Comparison of ENCODE assay signal across 8 mouse cellular contexts in genomic region chr11:113750571-113751483, GRCm38 (mm10). TPM values are rescaled to one million over a fixed set of nuclear protein-coding genes. Genes with fewer than 3 reads are reported as not detected.
DNase-seq lines count a peak whose midpoint lies in the region; ATAC-seq and TF ChIP-seq lines count a peak whose summit lies in the region.

No protein-coding gene starts in this region.

- H3K27ac ChIP-seq in hindbrain, embryonic 10.5 days: peak overlapping the region; percentile 99

- DNase-seq in Patski (ENCODE audit: low read depth, low spot score): no peak
- peak; percentile 38 for DNase-seq in cerebellum, adult 9-10 months
- DNase-seq in hindbrain, embryonic 10.5 days (ENCODE audit: low spot score): peak; percentile 83
- DNase-seq in layer of hippocampus, postnatal 14 days (ENCODE audit: low spot score in 2 of 2): peak; percentile 72 to 73
- peak; percentile 90 for DNase-seq in lung, postnatal 10 days
- peak; percentile 66 for DNase-seq in ovary, postnatal 14 days (ENCODE audit: low spot score)
- DNase-seq in thymus, postnatal 25 days: peak; percentile 84

- in situ Hi-C loops in Patski (cut with MboI; ENCODE audit: low pct_unique_long_range_greater_than_20kb): no loop called here

- POLR2A ChIA-PET in Patski (lab: Charles Lee): interaction anchor here (0.6 to 2.3 kb wide), 6 partner anchors 20 to 60 kb away, joined by 3 to 9 read pairs (median 4); partner anchors contain the start of gene Cpsf4l

- no peaks in the 10 kb centered on the region for H3K9me3 ChIP-seq in hindbrain, embryonic 10.5 days

- peak overlapping the region; percentile 96 for H3K4me3 ChIP-seq in hindbrain, embryonic 10.5 days

- no peaks in the 10 kb centered on the region for H3K27me3 ChIP-seq in Patski
- H3K27me3 ChIP-seq in hindbrain, embryonic 10.5 days (ENCODE audit: insufficient read depth, poor library complexity, severe bottlenecking): peaks cover 12% of the 10 kb centered on the region; the same call in 1 of the 2 replicates

- CTCF ChIA-PET in Patski (lab: Charles Lee): interaction anchor here (0.7 to 3.1 kb wide), 5 partner anchors 17 to 60 kb away, joined by 3 to 14 read pairs (median 3); no protein-coding TSS in a partner anchor

- WGBS in hindbrain, embryonic 10.5 days: under 1% methylated on average over 67 of the region's 67 CpGs

- H3K36me3 ChIP-seq in hindbrain, embryonic 10.5 days: peaks cover 33% of the 10 kb centered on the region

- ATAC-seq in Patski: peak; percentile 48
- ATAC-seq in frontal cortex, adult (ENCODE audit: low TSS enrichment): peak; percentile 27

- TF ChIP-seq CTCF in Patski (IDR thresholded peaks at IDR 0.05): no peak

- peaks cover 77% of the 10 kb centered on the region for H3K4me1 ChIP-seq in hindbrain, embryonic 10.5 days (replicated peaks)

RNA-seq across cellular contexts. Expression of gene Cdc42ep4, which starts 0.9 kb away (rescaled TPM):
- 37.6 TPM for polyA plus RNA-seq in Patski (2021)
- 114 and 120 TPM in 2 replicates for polyA plus RNA-seq in hindbrain, embryonic 10.5 days (2016; fragmentation: Nextera tagmentation; extraction: Ambion mirVana)
- 10 to 100 TPM; 42.1 to 46.9 TPM for total RNA-seq in layer of hippocampus, postnatal 14 days (2021)

RNA-seq across cellular contexts. Expression of gene Cpsf4l, which starts 41.0 kb away (rescaled TPM):
- polyA plus RNA-seq in Patski (2021): 0.27 TPM
- 0.47 and 1.1 TPM in 2 replicates for polyA plus RNA-seq in hindbrain, embryonic 10.5 days (2016; fragmentation: Nextera tagmentation; extraction: Ambion mirVana)
- total RNA-seq in layer of hippocampus, postnatal 14 days (2021): not detected
